Mouse (Mus musculus): ENCODE data around the gene Tsga10.

DNA sequence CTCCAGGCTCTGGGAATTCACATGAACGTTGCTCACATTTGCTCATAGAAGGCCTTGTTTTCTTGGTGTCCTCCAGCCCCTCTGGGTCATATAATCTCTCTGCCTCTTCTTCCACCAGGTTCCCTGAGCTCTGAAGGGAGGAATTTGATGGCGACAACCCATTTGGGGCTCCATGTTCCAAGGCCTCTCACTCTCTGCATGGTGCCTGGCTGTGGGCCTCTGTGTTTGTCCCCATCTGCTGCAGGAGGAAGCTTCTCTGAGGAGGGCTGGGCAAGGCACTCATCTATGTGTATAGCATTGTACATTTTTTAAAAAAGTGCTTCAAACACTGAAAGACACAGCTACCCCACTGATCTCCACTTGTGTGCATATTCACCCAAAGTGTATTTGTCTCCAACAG, 34.5 kb downstream of the Tsga10 start:
- TF ChIP-seq CTCF (IDR thresholded peaks at IDR 0.05; ENCODE audit: control insufficient read depth, insufficient read depth, insufficient read length): no peak
- no peak for TF ChIP-seq MYOG (IDR thresholded peaks at IDR 0.05; ENCODE audit: control insufficient read depth, extremely low read depth, insufficient read length)
- TF ChIP-seq MAX (IDR thresholded peaks at IDR 0.05): no peak
- TF ChIP-seq USF1 (IDR thresholded peaks at IDR 0.05; ENCODE audit: low read depth): no peak
- TF ChIP-seq FOSL1 (IDR thresholded peaks at IDR 0.05; ENCODE audit: insufficient read depth, low read length, poor library complexity, severe bottlenecking): no peak
- no peak for TF ChIP-seq MYOD1 (IDR thresholded peaks at IDR 0.05; ENCODE audit: control insufficient read depth, insufficient read length, low read depth)
- TF ChIP-seq CEBPB (IDR thresholded peaks at IDR 0.05; ENCODE audit: low read depth): no peak
